ENCODE assay signal across 10 mouse cellular contexts in the genomic region with DNA sequence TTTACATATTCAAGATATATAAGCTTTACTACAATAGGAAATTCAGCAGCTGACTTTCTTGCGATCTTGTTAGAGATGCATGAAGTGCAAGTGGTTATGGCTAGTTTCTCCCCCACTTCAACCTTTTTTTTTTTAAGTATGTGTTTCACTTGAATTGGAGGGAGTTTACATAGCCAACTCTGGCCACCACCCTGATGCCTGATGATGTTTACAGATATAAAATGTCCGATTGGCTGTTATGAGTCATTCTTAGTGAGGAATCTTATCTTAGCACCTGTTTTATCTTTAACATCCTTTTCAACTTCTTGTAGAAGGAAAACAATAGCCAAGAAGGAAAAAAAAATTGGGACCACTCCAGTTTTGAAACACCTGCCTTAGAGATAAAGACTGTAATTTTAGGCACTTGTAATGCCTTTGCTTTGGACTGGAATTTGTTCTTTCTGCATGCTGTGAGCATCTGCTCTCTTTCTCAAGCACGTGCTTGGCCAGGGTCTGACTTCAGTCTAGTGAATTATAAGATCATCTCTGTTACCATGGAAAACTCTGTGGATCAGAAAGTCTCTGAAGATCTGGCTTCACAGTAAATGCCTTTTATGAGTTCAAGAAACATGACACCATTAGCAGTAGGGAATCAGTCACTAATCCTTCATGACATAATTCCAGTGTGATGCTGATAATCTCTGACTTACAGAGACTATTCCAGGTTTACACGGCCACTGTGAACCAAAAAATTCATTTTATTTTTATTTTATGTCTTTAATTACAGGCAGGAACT.
DNase-seq lines count a peak whose midpoint lies in the region; ATAC-seq and TF ChIP-seq lines count a peak whose summit lies in the region.
"Had no signal": no experiment of that assay in that cellular context is flagged by ENCODE, and none has a peak within 500 bp of the region (broad histone marks: within the 10 kb centered on the region; RNA-seq: fewer than 3 reads in every experiment).

No protein-coding gene starts in this region.

- H3K9me3 ChIP-seq in embryonic facial prominence, embryonic 11.5 days (replicated peaks; ENCODE audit: control insufficient read depth, low read length): no peaks in the 10 kb centered on the region
- H3K9me3 ChIP-seq in embryonic facial prominence, embryonic 10.5 days: no peaks in the 10 kb centered on the region
- H3K9me3 ChIP-seq: heart, embryonic 15.5 days; stomach, embryonic 15.5 days had no signal

- no peak for TF ChIP-seq CTCF in left cerebral cortex, adult 2 months (IDR thresholded peaks at IDR 0.05)

- ATAC-seq in embryonic facial prominence, embryonic 11.5 days (replicated peaks; ENCODE audit: insufficient number of reproducible peaks, low FRiP score, low TSS enrichment, low read depth): no peak
- no peak for ATAC-seq in monocyte, adult 5-6 weeks (replicated peaks; ENCODE audit: insufficient number of reproducible peaks, low FRiP score, low TSS enrichment, poor library complexity, severe bottlenecking)

- H3K36me3 ChIP-seq in embryonic facial prominence, embryonic 11.5 days (replicated peaks; ENCODE audit: control insufficient read depth, insufficient read depth, low read depth, low read length): no peaks in the 10 kb centered on the region
- H3K36me3 ChIP-seq in embryonic facial prominence, embryonic 10.5 days (replicated peaks): no peaks in the 10 kb centered on the region
- H3K36me3 ChIP-seq: heart, embryonic 15.5 days; stomach, embryonic 15.5 days had no signal

- no peak overlapping the region for H3K4me2 ChIP-seq in embryonic facial prominence, embryonic 11.5 days (ENCODE audit: low read depth, low read length)
- H3K4me2 ChIP-seq: heart, embryonic 15.5 days; stomach, embryonic 15.5 days had no signal

- DNase-seq in embryonic facial prominence, embryonic 11.5 days (ENCODE audit: low spot score): peak; percentile 34
- no peak for DNase-seq in embryonic facial prominence, embryonic 10.5 days (ENCODE audit: low spot score)
- DNase-seq in left cerebral cortex, postnatal 4 days: peak; percentile 51
- DNase-seq in left cerebral cortex, adult 2 months (ENCODE audit: extremely low spot score in 1 of 2, low spot score in 2 of 2): no peak
- DNase-seq in heart, postnatal 4 days: peak; percentile 23
- peak; percentile 44 for DNase-seq in retina, postnatal 1 day
- no peak for DNase-seq in thymus, postnatal 25 days

- intact Hi-C loops in left cerebral cortex, postnatal 4 days (cut with DNase I): no loop called here
- intact Hi-C loops in left cerebral cortex, adult 2 months (cut with DNase I): no loop called here

- H3K9ac ChIP-seq in embryonic facial prominence, embryonic 11.5 days (replicated peaks; ENCODE audit: low read length): no peak overlapping the region
- H3K9ac ChIP-seq: heart, embryonic 15.5 days; stomach, embryonic 15.5 days had no signal

- H3K27ac ChIP-seq in embryonic facial prominence, embryonic 11.5 days (replicated peaks; ENCODE audit: low read depth, low read length): no peak overlapping the region
- H3K27ac ChIP-seq in embryonic facial prominence, embryonic 10.5 days (replicated peaks): no peak overlapping the region
- H3K27ac ChIP-seq in left cerebral cortex, adult 2 months: no peak overlapping the region
- H3K27ac ChIP-seq: heart, embryonic 15.5 days; stomach, embryonic 15.5 days had no signal

- H3K4me1 ChIP-seq in embryonic facial prominence, embryonic 11.5 days (ENCODE audit: control insufficient read depth, insufficient read depth, low read length): no peaks in the 10 kb centered on the region
- H3K4me1 ChIP-seq in embryonic facial prominence, embryonic 10.5 days: peaks cover 4% of the 10 kb centered on the region; the same call in 1 of the 2 replicates
- H3K4me1 ChIP-seq: heart, embryonic 15.5 days; stomach, embryonic 15.5 days had no signal

- no peaks in the 10 kb centered on the region for H3K27me3 ChIP-seq in embryonic facial prominence, embryonic 11.5 days (ENCODE audit: control insufficient read depth, insufficient read depth, low read length)
- H3K27me3 ChIP-seq in embryonic facial prominence, embryonic 10.5 days (replicated peaks; ENCODE audit: low read depth, poor library complexity, severe bottlenecking): no peaks in the 10 kb centered on the region
- H3K27me3 ChIP-seq: heart, embryonic 15.5 days; stomach, embryonic 15.5 days had no signal

- no peak overlapping the region for H3K4me3 ChIP-seq in embryonic facial prominence, embryonic 11.5 days (ENCODE audit: low read depth, low read length)
- no peak overlapping the region for H3K4me3 ChIP-seq in embryonic facial prominence, embryonic 10.5 days
- H3K4me3 ChIP-seq in left cerebral cortex, adult 2 months: no peak overlapping the region
- H3K4me3 ChIP-seq: heart, embryonic 15.5 days; stomach, embryonic 15.5 days had no signal

- 61% methylated on average over 4 of the region's 4 CpGs for WGBS in embryonic facial prominence, embryonic 11.5 days
- 69% methylated on average over 4 of the region's 4 CpGs for WGBS in embryonic facial prominence, embryonic 10.5 days

Comparison
In these comparisons a context has a peak if more than half of its experiments do, and no peak if none do; other contexts are left out.
1. DNase-seq: peak in embryonic facial prominence, embryonic 11.5 days (single experiment), left cerebral cortex, postnatal 4 days (single experiment), heart, postnatal 4 days (single experiment) and retina, postnatal 1 day (single experiment); none in embryonic facial prominence, embryonic 10.5 days (single experiment), left cerebral cortex, adult 2 months (0 of 2) and thymus, postnatal 25 days (single experiment).